Mouse (Mus musculus): Measurements from ENCODE around the gene Sbno2.

Gene Sbno2

GRCm38 (mm10) chr10:80018739-80019297 lies 86.6 kb downstream of the Sbno2 start:
- DNase-seq (ENCODE audit: low spot score in 2 of 2): no peak

GRCm38 (mm10) chr10:80017771-80018170 lies 87.6 kb downstream of the Sbno2 start:
- no peak for DNase-seq (ENCODE audit: low spot score in 2 of 2)

- peak; percentile 71 to 83 for DNase-seq (ENCODE audit: low spot score in 2 of 2)
Measured at GRCm38 (mm10) chr10:80017361-80017760, 88.0 kb downstream of the Sbno2 start.

GRCm38 (mm10) chr10:80016931-80017330 lies 88.4 kb downstream of the Sbno2 start:
- DNase-seq (ENCODE audit: low spot score in 2 of 2): no peak

DNA sequence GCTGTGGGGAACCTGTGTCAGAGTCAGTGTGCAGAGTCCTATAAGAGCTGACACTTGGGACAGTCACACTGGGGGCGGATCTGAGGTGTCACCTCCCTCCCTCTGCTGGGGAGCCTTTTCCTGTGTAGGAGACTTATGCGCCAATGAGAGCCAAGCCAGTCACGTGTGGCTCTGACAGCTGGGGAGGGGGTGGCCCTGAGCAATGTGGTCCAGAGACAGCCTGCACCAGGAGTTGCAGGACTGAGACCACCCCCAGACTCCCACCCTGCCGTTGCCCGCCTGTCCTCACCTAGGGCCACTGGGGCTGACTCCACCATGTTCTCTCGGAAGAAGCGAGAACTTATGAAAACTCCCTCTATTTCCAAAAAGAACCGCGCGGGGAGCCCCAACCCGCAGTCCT lies 88.9 kb downstream of the Sbno2 start, which contains the start of gene Arhgap45:
Gene Arhgap45, plus strand, starts transcription at position 143 of the 400 bp plus-strand sequence.
- DNase-seq (ENCODE audit: low spot score in 2 of 2): peak; percentile 59 to 70

- DNase-seq (ENCODE audit: low spot score in 2 of 2): no peak
Measured at GRCm38 (mm10) chr10:80015583-80015982, 89.8 kb downstream of the Sbno2 start.

DNA sequence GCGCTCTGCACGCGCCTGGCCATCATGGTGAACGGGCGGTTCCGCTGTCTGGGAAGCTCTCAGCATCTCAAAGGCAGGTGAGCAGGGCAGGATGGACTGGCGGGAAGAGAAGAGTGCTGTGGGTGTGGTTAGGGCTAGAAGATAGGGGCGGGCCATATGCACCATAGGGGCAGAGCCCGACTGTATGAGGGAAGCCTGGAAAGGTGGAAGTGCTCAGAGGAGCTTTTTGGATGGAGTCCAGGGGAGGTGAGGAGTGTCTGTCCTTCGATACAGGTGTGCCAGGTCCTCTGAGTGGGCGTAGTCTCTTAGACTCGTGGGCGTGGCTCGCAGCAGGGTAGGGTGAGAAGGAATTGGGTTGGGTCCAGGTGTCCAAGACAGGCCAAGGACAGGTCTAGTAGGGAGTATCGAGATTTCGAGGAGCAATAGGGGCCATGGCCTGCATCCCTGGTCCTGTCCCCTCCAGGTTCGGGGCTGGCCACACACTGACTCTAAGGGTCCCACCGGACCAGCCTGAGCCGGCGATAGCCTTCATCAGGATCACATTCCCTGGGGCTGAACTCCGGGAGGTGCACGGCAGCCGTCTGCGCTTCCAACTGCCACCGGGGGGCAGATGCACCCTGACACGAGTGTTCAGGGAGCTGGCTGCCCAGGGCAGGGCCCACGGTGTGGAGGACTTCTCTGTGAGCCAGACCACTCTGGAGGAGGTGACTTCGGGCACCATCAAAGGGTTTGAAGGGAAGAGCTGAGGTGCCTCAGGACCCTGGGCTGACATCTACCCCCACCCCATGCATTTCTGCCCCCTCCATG lies 90.7 kb downstream of the Sbno2 start:
- DNase-seq (ENCODE audit: low spot score in 2 of 2): no peak

DNA sequence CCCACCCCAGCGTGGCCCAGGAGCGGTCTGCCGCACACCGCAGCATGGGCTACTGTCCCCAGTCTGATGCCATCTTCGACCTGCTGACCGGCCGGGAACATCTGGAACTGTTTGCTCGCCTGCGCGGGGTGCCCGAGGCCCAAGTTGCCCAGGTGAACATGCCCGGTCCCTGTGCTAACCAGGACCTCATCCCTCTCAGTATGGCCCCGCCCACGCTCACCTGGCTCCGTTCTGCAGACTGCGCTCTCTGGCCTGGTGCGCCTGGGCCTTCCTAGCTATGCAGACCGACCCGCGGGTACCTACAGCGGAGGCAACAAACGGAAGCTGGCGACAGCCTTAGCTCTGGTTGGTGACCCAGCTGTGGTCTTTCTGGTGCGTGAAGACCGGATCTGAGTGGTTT lies 91.8 kb downstream of the Sbno2 start:
- DNase-seq (ENCODE audit: low spot score in 2 of 2): no peak

- DNase-seq (ENCODE audit: low spot score in 2 of 2): no peak
Measured at GRCm38 (mm10) chr10:80011740-80012139, 93.6 kb downstream of the Sbno2 start.

Data from spleen, postnatal 14 days (tissue).